Mouse (Mus musculus) embryonic facial prominence, embryonic 14.5 days (tissue): ENCODE data around the gene Grin2d. TPM values are rescaled to one million over a fixed set of nuclear protein-coding genes. Genes with fewer than 3 reads are reported as not detected.

Experiments used
- ATAC-seq: fragments of 200-750 bp; cut with Nextera tagmentation; 2 replicates; pipeline ENCODE4 v1.8.0; 2017; ENCODE audit warnings: low read depth, moderate number of reproducible peaks, moderate TSS enrichment
- DNase-seq: peaks from one replicate; pipeline ENCODE4 v3.0.0-alpha.2; 2015; ENCODE audit warnings: low spot score
- H3K27ac ChIP-seq: fragments of 300-500 bp; sonication (generic); replicated peaks from 2 replicates; pipeline ENCODE4 v1.5.1; 2014; ENCODE audit warnings: low read depth, mild to moderate bottlenecking, low read length, moderate library complexity
- H3K27me3 ChIP-seq: fragments of 300-500 bp; sonication (generic); replicated peaks from 2 replicates; pipeline ENCODE4 v1.6.1; 2014; ENCODE audit warnings: low read length; ENCODE audit not compliant: control insufficient read depth, insufficient read depth
- H3K36me3 ChIP-seq: fragments of 300-500 bp; sonication (generic); 2 replicates; pipeline ENCODE4 v1.6.1; 2014; ENCODE audit warnings: low read length, mixed read lengths; ENCODE audit not compliant: control insufficient read depth, insufficient read depth
- H3K4me1 ChIP-seq: fragments of 300-500 bp; sonication (generic); 2 replicates; pipeline ENCODE4 v1.6.1; 2014; ENCODE audit warnings: antibody characterized with exemption, low read length; ENCODE audit not compliant: control insufficient read depth, insufficient read depth
- H3K4me2 ChIP-seq: fragments of 300-500 bp; sonication (generic); 2 replicates; pipeline ENCODE4 v1.6.1; 2014; ENCODE audit warnings: low read depth, mild to moderate bottlenecking, low read length, moderate library complexity, mixed read lengths
- H3K4me3 ChIP-seq: fragments of 300-500 bp; sonication (generic); 2 replicates; pipeline ENCODE4 v1.5.1; 2014; ENCODE audit warnings: low read depth, mild to moderate bottlenecking, low read length
- H3K9ac ChIP-seq: fragments of 300-500 bp; sonication (generic); 2 replicates; pipeline ENCODE4 v1.6.1; 2014; ENCODE audit warnings: low read depth, mild to moderate bottlenecking, low read length, moderate library complexity, mixed read lengths
- H3K9me3 ChIP-seq: fragments of 300-500 bp; sonication (generic); 2 replicates; pipeline ENCODE4 v1.6.1; 2016; ENCODE audit warnings: low read length; ENCODE audit not compliant: control insufficient read depth
- WGBS: fragments of 180-500 bp; shearing (Covaris S2); extraction: QIAGEN DNeasy Blood & Tissue Kit; methylation state at CpG from one replicate; pipeline ENCODE4 v1.1.7; 2014; 5-methylcytosine and 5-hydroxymethylcytosine counted together
- polyA plus RNA-seq: library from polyadenylated mRNA; unstranded; fragments of >200 nt; fragmentation: Nextera tagmentation; extraction: Ambion mirVana; gene quantifications from 2 replicates; pipeline ENCODE4 v1.2.1, GENCODE M21; 2014

The Grin2d gene
- polyA plus RNA-seq, 1 experiment from 2014 or later: 1.0 TPM

GRCm38 (mm10) chr7:45791756-45792490, 86.3 kb downstream of the Grin2d start:
- DNase-seq: no peak
- Histone ChIP-seq H3K9ac (no peak overlapping the region), H3K36me3 (peaks cover 67% of the 10 kb centered on the region), H3K9me3 (no peaks in the 10 kb centered on the region), H3K4me2 (no peak overlapping the region), H3K27me3 (peaks cover 3% of the 10 kb centered on the region; the same call in 1 of the 2 replicates), H3K27ac (no peak overlapping the region), H3K4me3 (no peak overlapping the region), H3K4me1 (peaks cover under 1% of the 10 kb centered on the region; the same call in 1 of the 2 replicates)
- no peak for ATAC-seq
- WGBS: 86% methylated on average over 17 of the region's 17 CpGs

GRCm38 (mm10) chr7:45790721-45791120, 87.5 kb downstream of the Grin2d start:
- H3K27me3 ChIP-seq: no peaks in the 10 kb centered on the region
- H3K4me1 ChIP-seq: peaks cover 6% of the 10 kb centered on the region
- DNase-seq: no peak
- H3K36me3 ChIP-seq: peaks cover 67% of the 10 kb centered on the region
- H3K27ac ChIP-seq: no peak overlapping the region
- H3K4me3 ChIP-seq: no peak overlapping the region
- H3K9me3 ChIP-seq: no peaks in the 10 kb centered on the region
- no peak for ATAC-seq
- WGBS: 67% methylated on average over 6 of the region's 6 CpGs
- no peak overlapping the region for H3K4me2 ChIP-seq
- 0 out of 2 replicates have a peak overlapping the region, but pooled peaks have one; percentile 2 for H3K9ac ChIP-seq

GRCm38 (mm10) chr7:45787642-45788041, 90.5 kb downstream of the Grin2d start:
- ATAC-seq: no peak
- peaks cover 19% of the 10 kb centered on the region for H3K4me1 ChIP-seq
- H3K27ac ChIP-seq: no peak overlapping the region
- H3K9ac ChIP-seq: no peak overlapping the region
- 87% methylated on average over 22 of the region's 22 CpGs for WGBS
- no peak for DNase-seq
- H3K36me3 ChIP-seq: peaks cover 38% of the 10 kb centered on the region
- H3K9me3 ChIP-seq: no peaks in the 10 kb centered on the region
- peak overlapping the region; percentile 90; the same call in 1 of the 2 replicates for H3K4me2 ChIP-seq
- no peaks in the 10 kb centered on the region for H3K27me3 ChIP-seq
- H3K4me3 ChIP-seq: no peak overlapping the region

GRCm38 (mm10) chr7:45786661-45787413, 91.3 kb downstream of the Grin2d start:
- Histone ChIP-seq H3K4me1 (peaks cover 19% of the 10 kb centered on the region), H3K4me3 (peak overlapping the region; percentile 74), H3K9me3 (no peaks in the 10 kb centered on the region), H3K9ac (peak overlapping the region; percentile 74; the same call in 1 of the 2 replicates), H3K36me3 (peaks cover 30% of the 10 kb centered on the region), H3K27me3 (no peaks in the 10 kb centered on the region), H3K4me2 (peak overlapping the region; percentile 90), H3K27ac (peak overlapping the region; percentile 39)
- 9% methylated on average over 14 of the region's 17 CpGs for WGBS
- peak; percentile 54 for ATAC-seq
- peak; percentile 79 for DNase-seq

GRCm38 (mm10) chr7:45786136-45786578, 92.0 kb downstream of the Grin2d start:
- Histone ChIP-seq H3K9me3 (no peaks in the 10 kb centered on the region), H3K27ac (0 out of 2 replicates have a peak overlapping the region, but pooled peaks have one; percentile 39), H3K4me1 (peaks cover 19% of the 10 kb centered on the region), H3K4me3 (peak overlapping the region; percentile 74), H3K27me3 (no peaks in the 10 kb centered on the region), H3K9ac (peak overlapping the region; percentile 74), H3K4me2 (peak overlapping the region; percentile 90), H3K36me3 (peaks cover 24% of the 10 kb centered on the region)
- 0% methylated on average over 14 of the region's 14 CpGs for WGBS
- DNase-seq (peak; percentile 91), ATAC-seq (peak; percentile 66)

- H3K4me3 ChIP-seq: peak overlapping the region; percentile 74
- H3K27ac ChIP-seq: peak overlapping the region; percentile 74
- H3K36me3 ChIP-seq: peaks cover 19% of the 10 kb centered on the region
- H3K9ac ChIP-seq: peak overlapping the region; percentile 74
- H3K9me3 ChIP-seq: no peaks in the 10 kb centered on the region
- ATAC-seq (peak; percentile 24), DNase-seq (no peak)
- H3K27me3 ChIP-seq: no peaks in the 10 kb centered on the region
- H3K4me2 ChIP-seq: peak overlapping the region; percentile 90
- peaks cover 19% of the 10 kb centered on the region for H3K4me1 ChIP-seq
- under 1% methylated on average over 26 of the region's 42 CpGs for WGBS
These were observed 92.6 kb downstream of the Grin2d start for GRCm38 (mm10) chr7:45785388-45786135.

- Histone ChIP-seq H3K27me3 (no peaks in the 10 kb centered on the region), H3K36me3 (peaks cover 11% of the 10 kb centered on the region), H3K9ac (peak within 1 kb of the TSS; percentile 74), H3K4me3 (peak within 1 kb of the TSS; percentile 74), H3K4me1 (peaks cover 19% of the 10 kb centered on the region), H3K4me2 (peak within 1 kb of the TSS; percentile 90), H3K27ac (peak within 1 kb of the TSS; percentile 74), H3K9me3 (no peaks in the 10 kb centered on the region)
- DNase-seq (peak; percentile 93), ATAC-seq (peak; percentile 45)
- 21% methylated on average over 18 of the region's 20 CpGs for WGBS
These were observed 93.4 kb downstream of the Grin2d start, which contains the start of gene Sult2b1 for GRCm38 (mm10) chr7:45784524-45785372. Gene Sult2b1 (minus strand): TSS chr7:45784669.
